Mouse (Mus musculus): ENCODE data around the gene Metap1d. TPM values are rescaled to one million over a fixed set of nuclear protein-coding genes. Genes with fewer than 3 reads are reported as not detected.

The Metap1d gene
- polyA plus RNA-seq, 1 experiment from 2014 or later, result 17.0 TPM

GRCm38 (mm10) chr2:71491295-71491694 is 38.2 kb downstream of the Metap1d start:
- Histone ChIP-seq H3K4me2 (replicated peaks; ENCODE audit: low read depth) (no peak overlapping the region), H3K36me3 (ENCODE audit: control insufficient read depth, insufficient read depth, low read length) (no peaks in the 10 kb centered on the region), H3K4me3 (ENCODE audit: low read depth, low read length) (no peak overlapping the region), H3K27me3 (ENCODE audit: control insufficient read depth, insufficient read depth, low read length) (no peaks in the 10 kb centered on the region), H3K9ac (ENCODE audit: low read length) (no peak overlapping the region), H3K9me3 (ENCODE audit: control insufficient read depth, low read length) (no peaks in the 10 kb centered on the region), H3K27ac (replicated peaks) (no peak overlapping the region), H3K4me1 (replicated peaks; ENCODE audit: control insufficient read depth, insufficient read depth) (no peaks in the 10 kb centered on the region)
- no peak for TF ChIP-seq CTCF (IDR thresholded peaks at IDR 0.05; ENCODE audit: low read depth)
- no peak for TF ChIP-seq EP300 (optimal IDR thresholded peaks at IDR 0.05)
- DNase-seq (ENCODE audit: low spot score) (no peak), ATAC-seq (ENCODE audit: low FRiP score, low TSS enrichment) (no peak)

- Histone ChIP-seq H3K9ac (ENCODE audit: low read length) (no peak overlapping the region), H3K36me3 (ENCODE audit: control insufficient read depth, insufficient read depth, low read length) (no peaks in the 10 kb centered on the region), H3K4me1 (replicated peaks; ENCODE audit: control insufficient read depth, insufficient read depth) (no peaks in the 10 kb centered on the region), H3K27me3 (ENCODE audit: control insufficient read depth, insufficient read depth, low read length) (no peaks in the 10 kb centered on the region), H3K27ac (replicated peaks) (no peak overlapping the region), H3K4me3 (ENCODE audit: low read depth, low read length) (no peak overlapping the region), H3K4me2 (replicated peaks; ENCODE audit: low read depth) (no peak overlapping the region), H3K9me3 (ENCODE audit: control insufficient read depth, low read length) (no peaks in the 10 kb centered on the region)
- 59% methylated on average over 12 of the region's 12 CpGs for WGBS
- DNase-seq (ENCODE audit: low spot score) (no peak), ATAC-seq (ENCODE audit: low FRiP score, low TSS enrichment) (no peak)
- no peak for TF ChIP-seq EP300 (optimal IDR thresholded peaks at IDR 0.05)
- no peak for TF ChIP-seq CTCF (IDR thresholded peaks at IDR 0.05; ENCODE audit: low read depth)
These were observed 40.1 kb downstream of the Metap1d start for GRCm38 (mm10) chr2:71493161-71493683.

GRCm38 (mm10) chr2:71494503-71494902 is 41.4 kb downstream of the Metap1d start:
- ATAC-seq (ENCODE audit: low FRiP score, low TSS enrichment) (no peak), DNase-seq (ENCODE audit: low spot score) (no peak)
- no peak for TF ChIP-seq CTCF (IDR thresholded peaks at IDR 0.05; ENCODE audit: low read depth)
- no peak for TF ChIP-seq EP300 (optimal IDR thresholded peaks at IDR 0.05)
- Histone ChIP-seq H3K9ac (ENCODE audit: low read length) (no peak overlapping the region), H3K27ac (replicated peaks) (no peak overlapping the region), H3K36me3 (ENCODE audit: control insufficient read depth, insufficient read depth, low read length) (no peaks in the 10 kb centered on the region), H3K4me2 (replicated peaks; ENCODE audit: low read depth) (no peak overlapping the region), H3K4me3 (ENCODE audit: low read depth, low read length) (no peak overlapping the region), H3K4me1 (replicated peaks; ENCODE audit: control insufficient read depth, insufficient read depth) (no peaks in the 10 kb centered on the region), H3K9me3 (ENCODE audit: control insufficient read depth, low read length) (no peaks in the 10 kb centered on the region), H3K27me3 (ENCODE audit: control insufficient read depth, insufficient read depth, low read length) (no peaks in the 10 kb centered on the region)
- 67% methylated on average over 10 of the region's 10 CpGs for WGBS

GRCm38 (mm10) chr2:71494971-71495370 is 41.9 kb downstream of the Metap1d start:
- H3K9ac ChIP-seq (ENCODE audit: low read length), result no peak overlapping the region
- TF ChIP-seq CTCF (IDR thresholded peaks at IDR 0.05; ENCODE audit: low read depth), result no peak
- no peak for TF ChIP-seq EP300 (optimal IDR thresholded peaks at IDR 0.05)
- H3K27me3 ChIP-seq (ENCODE audit: control insufficient read depth, insufficient read depth, low read length), result no peaks in the 10 kb centered on the region
- H3K27ac ChIP-seq (replicated peaks), result no peak overlapping the region
- no peaks in the 10 kb centered on the region for H3K9me3 ChIP-seq (ENCODE audit: control insufficient read depth, low read length)
- no peak for DNase-seq (ENCODE audit: low spot score)
- no peak overlapping the region for H3K4me3 ChIP-seq (ENCODE audit: low read depth, low read length)
- no peak for ATAC-seq (ENCODE audit: low FRiP score, low TSS enrichment)
- H3K4me1 ChIP-seq (replicated peaks; ENCODE audit: control insufficient read depth, insufficient read depth), result no peaks in the 10 kb centered on the region
- H3K36me3 ChIP-seq (ENCODE audit: control insufficient read depth, insufficient read depth, low read length), result no peaks in the 10 kb centered on the region
- no peak overlapping the region for H3K4me2 ChIP-seq (replicated peaks; ENCODE audit: low read depth)
- WGBS, result 34% methylated on average over 4 of the region's 4 CpGs

- Histone ChIP-seq H3K9me3 (ENCODE audit: control insufficient read depth, low read length) (no peaks in the 10 kb centered on the region), H3K27ac (replicated peaks) (no peak overlapping the region), H3K27me3 (ENCODE audit: control insufficient read depth, insufficient read depth, low read length) (no peaks in the 10 kb centered on the region), H3K4me3 (ENCODE audit: low read depth, low read length) (no peak overlapping the region), H3K36me3 (ENCODE audit: control insufficient read depth, insufficient read depth, low read length) (no peaks in the 10 kb centered on the region), H3K4me2 (replicated peaks; ENCODE audit: low read depth) (no peak overlapping the region), H3K4me1 (replicated peaks; ENCODE audit: control insufficient read depth, insufficient read depth) (no peaks in the 10 kb centered on the region), H3K9ac (ENCODE audit: low read length) (no peak overlapping the region)
- DNase-seq (ENCODE audit: low spot score), result no peak
- TF ChIP-seq CTCF (IDR thresholded peaks at IDR 0.05; ENCODE audit: low read depth), result no peak
- TF ChIP-seq EP300 (optimal IDR thresholded peaks at IDR 0.05), result no peak
- WGBS, result 47% methylated on average over 5 of the region's 5 CpGs
- ATAC-seq (ENCODE audit: low FRiP score, low TSS enrichment), result no peak
These were observed 44.1 kb downstream of the Metap1d start for GRCm38 (mm10) chr2:71497175-71497574.

GRCm38 (mm10) chr2:71499276-71500230 is 46.5 kb downstream of the Metap1d start:
- ATAC-seq (ENCODE audit: low FRiP score, low TSS enrichment) (no peak), DNase-seq (ENCODE audit: low spot score) (no peak)
- Histone ChIP-seq H3K4me3 (ENCODE audit: low read depth, low read length) (no peak overlapping the region), H3K9me3 (ENCODE audit: control insufficient read depth, low read length) (no peaks in the 10 kb centered on the region), H3K27ac (replicated peaks) (no peak overlapping the region), H3K4me1 (replicated peaks; ENCODE audit: control insufficient read depth, insufficient read depth) (no peaks in the 10 kb centered on the region), H3K9ac (ENCODE audit: low read length) (no peak overlapping the region), H3K36me3 (ENCODE audit: control insufficient read depth, insufficient read depth, low read length) (no peaks in the 10 kb centered on the region), H3K4me2 (replicated peaks; ENCODE audit: low read depth) (no peak overlapping the region), H3K27me3 (ENCODE audit: control insufficient read depth, insufficient read depth, low read length) (no peaks in the 10 kb centered on the region)
- no peak for TF ChIP-seq CTCF (IDR thresholded peaks at IDR 0.05; ENCODE audit: low read depth)
- TF ChIP-seq EP300 (optimal IDR thresholded peaks at IDR 0.05), result no peak
- 62% methylated on average over 16 of the region's 16 CpGs for WGBS

Measured in stomach, postnatal 0 days (tissue).